Comparison of ENCODE assay signal across 16 mouse cellular contexts in genomic region chr10:62099749-62100403, GRCm38 (mm10). TPM values are rescaled to one million over a fixed set of nuclear protein-coding genes. Genes with fewer than 3 reads are reported as not detected.
A peak's percentile ranks its signal among the peaks of the same experiment; 100 is the strongest.
DNase-seq lines count a peak whose midpoint lies in the region; ATAC-seq lines count a peak whose summit lies in the region.
"Had no signal": no experiment of that assay in that cellular context is flagged by ENCODE, and none has a peak within 500 bp of the region (broad histone marks: within the 10 kb centered on the region; RNA-seq: fewer than 3 reads in every experiment).

No protein-coding gene starts in this region.

- H3K27me3 ChIP-seq in embryonic facial prominence, embryonic 12.5 days: 0 out of 2 replicates have a peak, but pooled peaks cover 5% of the 10 kb centered on the region
- H3K27me3 ChIP-seq in hindbrain, embryonic 13.5 days: peaks cover 24% of the 10 kb centered on the region
- peaks cover 28% of the 10 kb centered on the region for H3K27me3 ChIP-seq in midbrain, embryonic 12.5 days

- 56% methylated on average over 10 of the region's 10 CpGs for WGBS in embryonic facial prominence, embryonic 12.5 days
- 43% methylated on average over 10 of the region's 10 CpGs for WGBS in hindbrain, embryonic 13.5 days
- 55% methylated on average over 10 of the region's 10 CpGs for WGBS in midbrain, embryonic 12.5 days

- no peak overlapping the region for H3K4me3 ChIP-seq in embryonic facial prominence, embryonic 12.5 days
- H3K4me3 ChIP-seq in hindbrain, embryonic 13.5 days: no peak overlapping the region
- H3K4me3 ChIP-seq in midbrain, embryonic 12.5 days: no peak overlapping the region
- H3K4me3 ChIP-seq: embryonic facial prominence, embryonic 13.5 days; myocyte had no signal

- H3K4me1 ChIP-seq in embryonic facial prominence, embryonic 12.5 days: peaks cover 14% of the 10 kb centered on the region
- H3K4me1 ChIP-seq in hindbrain, embryonic 13.5 days (replicated peaks): peaks cover 32% of the 10 kb centered on the region
- H3K4me1 ChIP-seq in midbrain, embryonic 12.5 days: peaks cover 29% of the 10 kb centered on the region

- H3K9ac ChIP-seq in embryonic facial prominence, embryonic 12.5 days: no peak overlapping the region
- H3K9ac ChIP-seq in hindbrain, embryonic 13.5 days: no peak overlapping the region
- no peak overlapping the region for H3K9ac ChIP-seq in midbrain, embryonic 12.5 days (replicated peaks)
- H3K9ac ChIP-seq: embryonic facial prominence, embryonic 13.5 days had no signal

- peak; percentile 42 for DNase-seq in embryo, embryonic 10.5 days (ENCODE audit: low spot score)
- DNase-seq in layer of hippocampus, adult 18-20 months (ENCODE audit: low spot score in 2 of 2): no peak
- no peak for DNase-seq in spleen, adult 12 weeks (ENCODE audit: low spot score)
- no peak for DNase-seq in right cerebral cortex, postnatal 4 days
- DNase-seq in MN1 (ENCODE audit: low spot score): no peak
- DNase-seq: kidney, postnatal 36 days; right cerebral cortex, postnatal 25 days had no signal

- no peak overlapping the region for H3K27ac ChIP-seq in embryonic facial prominence, embryonic 12.5 days
- H3K27ac ChIP-seq in hindbrain, embryonic 13.5 days: peak overlapping the region; percentile 98
- H3K27ac ChIP-seq in midbrain, embryonic 12.5 days (replicated peaks): peak overlapping the region; percentile 87
- H3K27ac ChIP-seq: embryonic facial prominence, embryonic 13.5 days had no signal

- H3K4me2 ChIP-seq in embryonic facial prominence, embryonic 12.5 days (replicated peaks): no peak overlapping the region
- 0 out of 2 replicates have a peak overlapping the region, but pooled peaks have one; percentile 4 for H3K4me2 ChIP-seq in hindbrain, embryonic 13.5 days
- 0 out of 2 replicates have a peak overlapping the region, but pooled peaks have one; percentile 16 for H3K4me2 ChIP-seq in midbrain, embryonic 12.5 days (replicated peaks)
- H3K4me2 ChIP-seq: embryonic facial prominence, embryonic 13.5 days had no signal

- H3K36me3 ChIP-seq in embryonic facial prominence, embryonic 12.5 days: no peaks in the 10 kb centered on the region
- no peaks in the 10 kb centered on the region for H3K36me3 ChIP-seq in hindbrain, embryonic 13.5 days
- H3K36me3 ChIP-seq in midbrain, embryonic 12.5 days: no peaks in the 10 kb centered on the region
- H3K36me3 ChIP-seq: embryonic facial prominence, embryonic 13.5 days had no signal

- H3K9me3 ChIP-seq in embryonic facial prominence, embryonic 12.5 days: no peaks in the 10 kb centered on the region
- H3K9me3 ChIP-seq in hindbrain, embryonic 13.5 days: no peaks in the 10 kb centered on the region
- H3K9me3 ChIP-seq in midbrain, embryonic 12.5 days: no peaks in the 10 kb centered on the region
- H3K9me3 ChIP-seq: embryonic facial prominence, embryonic 13.5 days had no signal

- ATAC-seq in embryonic facial prominence, embryonic 12.5 days (ENCODE audit: insufficient number of reproducible peaks, insufficient read depth, low FRiP score, low TSS enrichment): peak; percentile 52; the same call in 1 of the 2 replicates
- ATAC-seq in hindbrain, embryonic 13.5 days (ENCODE audit: low FRiP score): peak; percentile 76
- peak; percentile 83 for ATAC-seq in midbrain, embryonic 12.5 days (ENCODE audit: low FRiP score, low read depth)
- ATAC-seq: lung, postnatal 0 days had no signal

RNA-seq across cellular contexts. Expression of gene Neurog3, which starts 33.0 kb away (rescaled TPM):
- polyA plus RNA-seq in embryonic facial prominence, embryonic 12.5 days (2016; fragmentation: Nextera tagmentation; extraction: Ambion mirVana): 0.22 and 0.24 TPM in 2 replicates
- polyA plus RNA-seq in hindbrain, embryonic 13.5 days (2015; fragmentation: Nextera tagmentation; extraction: Ambion mirVana): 0.30 and 0.65 TPM in 2 replicates
- polyA plus RNA-seq in midbrain, embryonic 12.5 days (2016; fragmentation: Nextera tagmentation; extraction: Ambion mirVana): 0.46 TPM in 1 of 2 replicates, not detected in the other
- not detected for total RNA-seq in layer of hippocampus, adult 18-20 months (2021)
- total RNA-seq: gastrocnemius, postnatal 4 days; hematopoietic stem cell, adult 5-6 weeks; left cerebral cortex, postnatal 14 days had no signal
- polyA plus RNA-seq: embryonic facial prominence, embryonic 13.5 days; lung, postnatal 0 days; myocyte had no signal

RNA-seq across cellular contexts. Expression of gene Fam241b, which starts 43.8 kb away (rescaled TPM):
- 20.9 and 22.3 TPM in 2 replicates for polyA plus RNA-seq in embryonic facial prominence, embryonic 12.5 days (2016; fragmentation: Nextera tagmentation; extraction: Ambion mirVana)
- 111 and 113 TPM in 2 replicates for polyA plus RNA-seq in hindbrain, embryonic 13.5 days (2015; fragmentation: Nextera tagmentation; extraction: Ambion mirVana)
- 41.0 and 41.6 TPM in 2 replicates for polyA plus RNA-seq in midbrain, embryonic 12.5 days (2016; fragmentation: Nextera tagmentation; extraction: Ambion mirVana)
- total RNA-seq in layer of hippocampus, adult 18-20 months (2021): 10 to 100 TPM; 37.5 to 48.0 TPM
